Mouse (Mus musculus) frontal cortex, postnatal 36 days (tissue): ENCODE data around the gene Ppm1e.
A peak's percentile ranks its signal among the peaks of the same experiment; 100 is the strongest.

Experiments used
- DNase-seq, 2 experiments: peaks; one replicate each; pipeline ENCODE4 v3.0.0; 2022; ENCODE audit warnings: low spot score in 2 of 2

Gene Ppm1e

DNA sequence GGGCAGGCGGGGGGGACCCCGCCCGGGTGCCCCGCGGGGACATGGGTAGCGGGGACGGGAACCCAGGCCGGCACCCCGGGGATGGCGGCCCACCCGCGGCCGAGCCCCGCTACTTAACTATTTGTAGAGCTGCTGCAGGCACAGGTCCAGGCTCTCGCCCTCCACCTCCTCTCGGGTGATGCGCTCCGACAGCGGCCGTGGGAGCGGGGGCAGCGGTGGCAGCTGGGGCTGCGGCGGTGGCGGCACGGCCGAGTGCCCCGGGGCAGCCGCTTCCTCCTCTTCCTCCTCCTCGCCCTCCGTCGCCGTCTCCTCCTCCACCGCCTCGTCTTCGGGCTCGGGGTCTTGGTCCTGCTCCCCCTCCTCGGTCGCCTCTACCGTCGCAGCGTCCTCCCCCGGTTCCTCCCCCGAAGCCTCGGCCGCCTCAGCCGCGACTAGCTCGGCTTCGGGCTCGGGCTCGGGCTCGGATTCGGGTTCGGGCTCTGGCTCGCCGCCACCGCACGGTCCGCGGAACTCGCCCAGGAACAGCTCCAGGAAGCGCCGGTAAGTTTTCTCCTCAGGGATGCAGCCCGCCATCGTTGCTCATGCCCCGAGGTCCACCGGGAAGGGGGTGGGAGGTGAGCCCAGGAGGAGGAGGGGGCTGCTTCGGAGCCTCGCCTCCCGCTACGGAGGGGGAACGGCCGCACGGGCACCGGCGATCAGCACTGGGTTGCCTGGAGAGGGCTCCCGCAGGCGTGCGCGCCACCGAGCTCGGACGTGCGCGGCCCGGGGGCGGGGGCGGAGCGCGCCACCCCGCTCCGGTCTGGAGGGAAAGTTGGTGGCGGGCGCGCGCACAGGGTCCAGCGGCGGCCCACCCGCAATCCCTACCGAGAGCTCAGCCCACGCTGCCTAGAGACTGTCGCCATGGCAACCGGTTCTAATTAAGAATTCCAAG lies at the start of gene Ppm1e:
Gene Ppm1e (minus strand): TSS at position 693 of the 931 bp plus-strand sequence.
- DNase-seq = peak; percentile 85

GRCm38 (mm10) chr11:87404876-87405275 lies 46.1 kb upstream of the Ppm1e start, which contains the start of the genes Rad51c and Tex14:
TSS of gene Rad51c (minus strand) at chr11:87404954.
TSS of gene Tex14 (plus strand) at chr11:87405065.
- DNase-seq = no peak

GRCm38 (mm10) chr11:87404111-87404853 lies 45.5 kb upstream of the Ppm1e start:
- DNase-seq = peak; percentile 94 to 97

DNA sequence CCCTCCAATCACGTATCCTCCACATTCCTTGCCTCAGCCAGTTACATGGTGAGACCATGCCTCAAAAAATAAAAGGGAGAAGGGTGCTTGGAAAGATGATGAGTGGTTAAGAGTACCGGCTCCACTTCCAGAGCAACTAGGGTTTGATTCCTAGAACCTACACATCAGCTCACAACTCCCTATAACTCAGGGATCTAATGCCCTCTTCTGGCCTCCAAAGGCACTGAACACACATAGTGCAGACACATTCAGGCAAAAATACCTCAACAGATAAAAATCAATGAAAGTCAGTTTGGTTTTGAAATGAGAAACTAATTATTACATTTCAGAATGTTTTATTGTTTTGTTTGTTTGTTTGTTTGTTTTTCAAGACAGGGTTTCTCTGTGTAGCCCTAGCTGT lies 39.6 kb upstream of the Ppm1e start:
- no peak for DNase-seq

- peak; percentile 44 to 60 for DNase-seq
Measured at GRCm38 (mm10) chr11:87393855-87394254, 35.0 kb upstream of the Ppm1e start.

DNA sequence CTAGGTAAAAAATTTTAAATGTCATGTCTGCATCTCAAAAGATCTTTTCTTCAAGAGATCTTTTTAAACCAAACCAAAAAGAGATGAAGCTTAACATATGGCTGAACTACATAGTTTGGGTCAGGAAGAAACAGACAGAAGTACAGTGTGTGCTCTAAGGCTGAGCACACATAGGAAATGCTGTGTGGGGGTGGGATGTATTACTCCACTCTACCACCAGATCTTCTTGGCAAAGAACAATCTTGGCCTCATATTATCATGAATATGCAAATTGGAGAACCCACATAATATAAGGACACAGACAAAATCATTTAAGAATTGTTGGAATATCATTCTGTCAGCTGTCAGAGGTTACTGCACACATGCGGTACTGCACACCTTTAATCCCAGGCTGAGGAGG lies 26.9 kb upstream of the Ppm1e start:
- DNase-seq = peak; percentile 12 to 26

GRCm38 (mm10) chr11:87384551-87384950 lies 25.7 kb upstream of the Ppm1e start:
- DNase-seq = no peak

DNA sequence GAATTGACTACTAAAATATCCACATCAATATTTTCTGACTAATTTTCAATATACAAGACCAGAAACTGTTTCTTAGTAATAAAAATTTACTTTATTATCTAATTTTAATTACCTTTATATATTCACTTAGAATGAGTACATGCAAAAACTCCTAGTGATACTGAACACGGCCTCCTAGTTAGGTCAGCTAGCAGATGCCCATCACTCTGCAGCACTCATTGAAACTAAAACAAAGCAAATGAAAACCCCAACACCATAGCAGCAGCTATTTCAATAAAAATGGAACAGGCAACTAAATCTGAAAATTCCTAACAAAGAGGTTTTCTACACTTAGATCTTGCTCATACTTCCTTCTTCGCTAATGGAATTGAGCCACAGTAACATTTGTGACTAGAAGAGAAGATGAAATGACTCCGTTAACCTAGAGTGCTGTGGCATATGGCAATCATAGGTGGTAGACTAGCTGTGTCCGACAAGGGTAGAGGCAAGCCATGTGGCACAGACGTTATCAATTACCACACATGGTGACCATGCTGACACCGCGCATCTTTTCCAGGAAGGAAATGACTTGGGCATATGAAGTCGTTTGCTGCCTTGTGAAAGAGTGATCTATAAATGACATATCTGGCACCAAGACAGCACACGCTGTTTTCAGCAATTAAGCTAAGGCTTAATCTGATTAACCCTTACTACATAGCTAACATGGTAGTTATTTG lies 9.2 kb upstream of the Ppm1e start:
- no peak for DNase-seq

GRCm38 (mm10) chr11:87367061-87367460 lies 8.2 kb upstream of the Ppm1e start:
- no peak for DNase-seq

DNA sequence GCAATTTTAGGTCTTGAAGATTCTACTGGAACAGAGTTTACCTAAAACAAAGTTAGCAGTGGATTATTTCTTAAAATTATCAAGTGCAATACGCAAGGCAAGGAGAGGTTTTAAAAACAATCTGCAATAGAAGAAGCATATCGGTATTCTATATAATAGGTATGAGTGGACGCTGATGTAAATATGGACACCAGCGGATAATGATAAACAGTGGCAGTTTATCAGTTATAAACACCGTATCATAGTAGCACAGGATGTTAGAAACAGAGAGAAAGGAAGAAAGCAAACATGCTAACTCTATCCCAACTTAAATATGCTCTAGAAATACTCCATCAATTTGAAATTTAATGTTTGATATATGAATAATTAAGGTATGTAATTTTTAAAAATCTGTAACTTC lies 6.3 kb upstream of the Ppm1e start:
- DNase-seq = no peak

- no peak for DNase-seq
Measured at GRCm38 (mm10) chr11:87359262-87359612, 414 bp upstream of the Ppm1e start.

- DNase-seq = peak; percentile 19 to 36
Measured at GRCm38 (mm10) chr11:87357317-87358300, 1.2 kb downstream of the Ppm1e start.

DNA sequence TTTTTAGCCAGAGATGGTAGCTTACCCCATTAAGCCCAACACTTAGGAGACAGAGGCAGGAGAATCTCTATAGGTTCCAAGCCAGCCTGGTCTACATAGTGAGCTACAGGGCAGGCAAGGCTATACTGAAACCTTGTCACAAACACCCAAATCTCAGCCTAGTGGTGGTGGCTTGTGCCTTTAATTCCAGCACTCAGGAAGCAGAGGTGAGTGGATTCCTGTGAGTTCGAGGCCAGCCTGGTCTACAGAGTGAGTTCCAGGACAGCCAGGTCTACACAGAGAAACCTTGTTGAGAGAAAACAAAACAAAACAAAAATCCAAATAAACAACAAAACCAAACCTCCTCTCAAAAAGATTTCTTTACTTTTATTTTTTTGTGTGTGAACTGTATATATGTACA lies 4.0 kb downstream of the Ppm1e start:
- no peak for DNase-seq

GRCm38 (mm10) chr11:87353646-87354170 lies 5.1 kb downstream of the Ppm1e start:
- no peak for DNase-seq

GRCm38 (mm10) chr11:87326381-87326780 lies 32.4 kb downstream of the Ppm1e start:
- no peak for DNase-seq

- no peak for DNase-seq
Measured at GRCm38 (mm10) chr11:87322558-87322957, 36.3 kb downstream of the Ppm1e start.

DNA sequence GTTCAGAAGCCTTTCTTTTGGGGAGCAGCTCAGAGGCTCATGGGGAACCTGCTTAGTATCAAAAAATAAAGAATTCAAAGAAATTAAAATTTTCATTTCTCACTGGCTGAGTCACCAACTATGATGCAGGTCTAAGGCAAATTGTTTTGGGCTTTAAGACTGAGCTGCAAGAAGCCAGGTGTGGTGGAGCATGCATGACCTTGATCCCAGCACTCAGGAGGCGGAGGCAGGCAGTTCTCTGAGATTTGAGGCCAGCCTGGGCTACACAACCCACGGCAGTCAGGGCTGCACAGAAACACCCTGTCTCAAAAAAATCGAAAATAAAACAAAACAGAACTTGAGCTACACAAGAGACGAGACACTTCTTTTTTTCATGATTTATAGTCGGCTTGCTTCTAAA lies 38.8 kb downstream of the Ppm1e start:
- DNase-seq = no peak

DNA sequence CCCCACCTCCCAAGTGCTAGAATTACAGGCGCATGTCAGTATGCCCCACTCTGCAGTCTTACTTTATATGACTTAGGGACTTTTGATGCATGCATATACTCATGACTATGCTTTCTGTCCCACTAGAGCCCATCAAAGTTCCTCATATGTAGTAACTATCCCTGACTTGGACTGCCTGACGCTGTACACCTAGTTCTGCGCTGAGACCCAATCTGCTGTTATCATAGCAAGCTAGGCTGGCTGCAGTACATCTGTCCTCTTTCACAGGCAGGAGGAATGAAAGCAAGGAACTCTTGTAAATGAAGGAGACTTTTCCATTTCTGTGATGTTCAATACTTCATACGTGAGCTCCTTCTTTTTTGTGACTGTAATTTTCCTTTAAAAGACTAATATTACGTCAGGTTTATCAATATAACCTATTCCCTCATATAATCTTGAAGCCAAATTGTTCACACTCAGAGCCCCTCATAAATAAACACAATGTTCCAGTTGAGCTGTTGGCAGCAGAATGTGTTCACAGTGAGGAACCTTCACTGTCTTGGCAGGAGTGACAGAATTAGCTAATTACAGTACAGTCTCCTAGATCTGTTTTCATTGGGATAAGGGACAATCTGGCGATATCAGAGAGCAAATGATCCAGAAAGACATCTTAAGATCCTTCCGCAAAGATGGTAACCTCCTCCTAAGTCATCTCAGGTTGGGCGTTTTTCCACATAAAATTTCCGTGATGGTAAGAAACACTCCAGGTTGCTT lies 39.7 kb downstream of the Ppm1e start:
- DNase-seq = no peak

DNA sequence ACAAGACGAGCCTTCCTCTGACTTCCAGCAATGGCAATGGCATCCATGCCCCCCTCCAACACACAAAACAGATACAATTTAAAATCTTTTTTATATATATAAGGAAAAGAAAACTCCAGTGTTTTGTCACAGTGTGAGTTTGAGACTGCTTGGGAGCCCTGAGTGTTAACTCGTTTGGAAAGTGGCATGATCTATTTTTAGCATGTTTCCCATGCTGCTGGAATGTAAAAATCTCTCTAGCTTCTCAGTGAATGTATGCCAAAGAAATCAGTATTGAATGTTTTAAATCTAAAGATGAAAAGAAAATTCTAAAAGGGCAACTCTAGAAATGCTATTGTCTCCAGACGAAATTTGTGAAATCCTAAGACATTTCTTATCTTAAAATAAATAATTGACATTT lies 45.3 kb downstream of the Ppm1e start:
- DNase-seq = no peak

DNA sequence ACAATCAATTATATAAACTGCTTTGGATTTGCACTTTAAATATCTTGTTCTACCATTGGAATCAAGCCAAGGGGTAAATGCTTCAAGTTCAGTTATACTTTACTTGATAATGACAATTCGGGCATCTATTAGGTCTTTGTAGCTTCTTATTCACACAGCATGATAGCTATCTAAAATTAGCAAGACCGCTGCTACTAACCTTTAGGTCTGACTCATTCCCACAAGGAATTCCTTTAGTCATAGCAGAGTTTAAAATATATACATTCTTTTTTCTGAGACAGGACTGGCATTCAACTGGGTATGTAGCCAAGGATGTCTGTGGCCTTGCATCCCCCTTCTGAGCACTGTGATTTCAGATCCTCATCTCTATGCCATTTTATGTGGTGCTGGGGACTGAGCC lies 48.5 kb downstream of the Ppm1e start:
- DNase-seq = no peak
